Mouse (Mus musculus) heart, postnatal 0 days (tissue): ENCODE data around the gene Washc4. TPM values are rescaled to one million over a fixed set of nuclear protein-coding genes. Genes with fewer than 3 reads are reported as not detected.

Experiments used
- ATAC-seq: fragments of 200-750 bp; cut with Nextera tagmentation; 2 replicates; pipeline ENCODE4 v1.8.0; 2017; ENCODE audit warnings: low read depth, moderate number of reproducible peaks, moderate library complexity; ENCODE audit not compliant: insufficient read depth
- DNase-seq: peaks from one replicate; pipeline ENCODE4 v3.0.0-alpha.2; 2016; ENCODE audit warnings: low spot score
- H3K27ac ChIP-seq: fragments of 300-500 bp; sonication (generic); 2 replicates; pipeline ENCODE4 v1.5.1; 2014; ENCODE audit warnings: low read depth, mild to moderate bottlenecking
- H3K27me3 ChIP-seq: fragments of 300-500 bp; sonication (generic); 2 replicates; pipeline ENCODE4 v1.6.1; 2014; ENCODE audit warnings: low read length, mixed read lengths; ENCODE audit not compliant: control insufficient read depth, insufficient read depth
- H3K36me3 ChIP-seq: fragments of 300-500 bp; sonication (generic); replicated peaks from 2 replicates; pipeline ENCODE4 v1.6.1; 2014; ENCODE audit warnings: low read length, mixed read lengths; ENCODE audit not compliant: control insufficient read depth, insufficient read depth
- H3K4me1 ChIP-seq: fragments of 300-500 bp; sonication (generic); 2 replicates; pipeline ENCODE4 v1.6.1; 2014; ENCODE audit warnings: antibody characterized with exemption; ENCODE audit not compliant: control insufficient read depth, insufficient read depth
- H3K4me2 ChIP-seq: fragments of 300-500 bp; sonication (generic); 2 replicates; pipeline ENCODE4 v1.6.1; 2014; ENCODE audit warnings: low read depth, mild to moderate bottlenecking, low read length, moderate library complexity
- H3K4me3 ChIP-seq: fragments of 300-500 bp; sonication (generic); 2 replicates; pipeline ENCODE4 v1.5.1; 2014; ENCODE audit warnings: low read depth, low read length
- H3K9ac ChIP-seq: fragments of 300-500 bp; sonication (generic); replicated peaks from 2 replicates; pipeline ENCODE4 v1.6.1; 2014; ENCODE audit warnings: low read depth, low read length, mixed read lengths
- H3K9me3 ChIP-seq: fragments of 300-500 bp; sonication (generic); replicated peaks from 2 replicates; pipeline ENCODE4 v1.6.1; 2016; ENCODE audit warnings: low read length; ENCODE audit not compliant: control insufficient read depth
- CTCF ChIP-seq: IDR thresholded peaks from 2 replicates; pipeline ENCODE4 v1.5.1; 2016; ENCODE audit warnings: antibody characterized with exemption, control low read depth, low read depth
- EP300 ChIP-seq: IDR thresholded peaks from 2 replicates; pipeline ENCODE4 v1.6.1; 2016; ENCODE audit warnings: antibody characterized with exemption, low read depth
- WGBS: fragments of 180-500 bp; shearing (Covaris S2); extraction: QIAGEN DNeasy Blood & Tissue Kit; methylation state at CpG from one replicate; pipeline ENCODE4 v1.1.7; 2014; 5-methylcytosine and 5-hydroxymethylcytosine counted together
- polyA plus RNA-seq: library from polyadenylated mRNA; unstranded; fragments of >200 nt; fragmentation: Nextera tagmentation; extraction: Ambion mirVana; gene quantifications from 2 replicates; pipeline ENCODE4 v1.2.1, GENCODE M21; 2015
- total RNA-seq: library from RNA; depleted of rRNA; stranded (reverse); fragments of >200 nt; gene quantifications from 2 replicates; pipeline ENCODE4 v1.2.3, GENCODE M21; 2014; ENCODE audit warnings: low replicate concordance

The Washc4 gene
- total and polyA plus RNA-seq, 2 experiments from 2014 or later: 13.2 to 15.1 TPM

DNA sequence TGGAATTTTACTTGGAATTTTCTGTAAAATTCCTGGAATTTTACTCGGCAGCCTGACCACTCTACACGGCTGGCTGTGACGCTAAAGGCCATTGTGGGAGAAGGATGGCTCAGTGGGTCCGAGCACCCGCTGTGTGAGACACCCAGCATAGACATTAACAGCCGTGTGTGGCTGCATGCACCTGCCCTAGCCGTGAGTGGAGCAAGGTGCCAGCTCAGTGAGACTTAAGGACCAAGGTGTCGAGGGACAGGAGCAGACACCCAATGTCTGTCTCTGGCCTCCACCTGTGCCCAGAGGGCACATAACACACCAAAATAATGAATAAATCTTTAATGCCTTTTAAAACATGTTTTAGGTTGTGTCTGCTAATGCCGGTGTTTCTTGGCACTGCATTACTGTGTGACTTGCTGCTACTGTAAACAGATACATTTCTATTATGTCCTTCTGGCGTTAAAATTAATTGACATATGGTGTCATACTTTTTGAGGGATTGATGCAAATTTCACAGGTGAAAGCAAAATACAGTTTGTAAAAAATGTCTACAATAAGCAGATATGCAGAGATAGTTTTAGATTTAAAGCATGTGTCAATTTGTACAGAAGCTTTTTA is 60.5 kb downstream of the Washc4 start:
- no peak overlapping the region for H3K4me3 ChIP-seq
- 87% methylated on average over 10 of the region's 10 CpGs for WGBS
- H3K36me3 ChIP-seq: peaks cover 81% of the 10 kb centered on the region
- no peak for DNase-seq
- H3K4me2 ChIP-seq: no peak overlapping the region
- H3K27ac ChIP-seq: no peak overlapping the region
- H3K9me3 ChIP-seq: no peaks in the 10 kb centered on the region
- no peak overlapping the region for H3K9ac ChIP-seq
- no peaks in the 10 kb centered on the region for H3K27me3 ChIP-seq
- H3K4me1 ChIP-seq: peaks cover 7% of the 10 kb centered on the region; the same call in 1 of the 2 replicates
- no peak for ATAC-seq
- TF ChIP-seq EP300 (no peak), CTCF (no peak)

DNA sequence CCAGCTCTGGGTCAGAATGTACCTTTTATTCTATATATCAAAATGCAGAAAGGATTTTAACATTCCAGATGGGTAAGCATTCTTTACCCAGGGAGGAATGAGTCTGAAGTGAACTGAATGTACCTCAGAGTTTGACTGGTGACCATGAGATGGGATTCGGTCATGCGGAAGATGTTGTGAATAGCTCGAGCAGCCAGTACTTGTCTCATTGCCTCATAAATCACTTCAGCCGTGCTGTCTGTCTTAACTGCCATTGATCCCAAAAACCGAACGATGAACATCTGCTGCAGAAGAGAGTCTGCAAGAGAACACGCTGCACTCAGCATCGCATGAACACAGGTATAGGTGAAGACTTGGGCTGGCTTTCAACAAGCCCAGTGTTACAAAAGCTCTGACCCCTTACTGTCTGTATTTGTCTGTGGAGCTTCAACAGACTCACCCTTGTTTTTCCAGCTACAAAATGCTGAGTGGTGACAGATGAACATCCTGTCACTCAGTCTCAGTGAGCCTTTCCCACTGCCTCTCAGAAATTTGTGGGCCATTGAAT is 62.2 kb downstream of the Washc4 start:
- Histone ChIP-seq H3K4me1 (no peaks in the 10 kb centered on the region), H3K27me3 (no peaks in the 10 kb centered on the region), H3K9ac (no peak overlapping the region), H3K27ac (no peak overlapping the region), H3K4me2 (no peak overlapping the region), H3K36me3 (peaks cover 81% of the 10 kb centered on the region), H3K4me3 (no peak overlapping the region), H3K9me3 (no peaks in the 10 kb centered on the region)
- TF ChIP-seq CTCF: no peak
- no peak for TF ChIP-seq EP300
- no peak for DNase-seq
- ATAC-seq: no peak
- 86% methylated on average over 8 of the region's 8 CpGs for WGBS

DNA sequence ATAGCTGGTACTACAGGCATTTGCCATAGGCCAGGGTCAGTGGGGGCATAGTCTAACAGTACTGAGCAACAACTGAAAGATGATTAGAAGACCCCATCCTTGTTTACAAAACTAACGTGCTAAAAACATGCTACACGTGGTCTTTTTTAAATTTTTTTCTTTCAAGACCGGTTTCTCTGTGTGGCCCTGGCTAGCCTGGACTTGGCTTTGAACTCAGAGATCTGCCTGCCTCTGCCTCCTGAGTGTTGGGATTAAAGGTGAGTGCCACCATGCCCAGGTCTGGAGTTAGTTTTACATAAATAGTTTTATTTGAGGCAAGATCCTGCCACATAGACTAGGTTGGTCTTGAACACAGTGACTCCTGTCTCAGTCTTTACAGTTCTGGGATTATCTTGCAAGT is 63.6 kb downstream of the Washc4 start:
- Histone ChIP-seq H3K9me3 (no peaks in the 10 kb centered on the region), H3K4me2 (no peak overlapping the region), H3K9ac (no peak overlapping the region), H3K27me3 (no peaks in the 10 kb centered on the region), H3K4me1 (no peaks in the 10 kb centered on the region), H3K36me3 (peaks cover 82% of the 10 kb centered on the region), H3K4me3 (no peak overlapping the region), H3K27ac (no peak overlapping the region)
- TF ChIP-seq CTCF (no peak), EP300 (no peak)
- no peak for ATAC-seq
- 97% methylated on average over 3 of the region's 3 CpGs for WGBS
- no peak for DNase-seq

DNA sequence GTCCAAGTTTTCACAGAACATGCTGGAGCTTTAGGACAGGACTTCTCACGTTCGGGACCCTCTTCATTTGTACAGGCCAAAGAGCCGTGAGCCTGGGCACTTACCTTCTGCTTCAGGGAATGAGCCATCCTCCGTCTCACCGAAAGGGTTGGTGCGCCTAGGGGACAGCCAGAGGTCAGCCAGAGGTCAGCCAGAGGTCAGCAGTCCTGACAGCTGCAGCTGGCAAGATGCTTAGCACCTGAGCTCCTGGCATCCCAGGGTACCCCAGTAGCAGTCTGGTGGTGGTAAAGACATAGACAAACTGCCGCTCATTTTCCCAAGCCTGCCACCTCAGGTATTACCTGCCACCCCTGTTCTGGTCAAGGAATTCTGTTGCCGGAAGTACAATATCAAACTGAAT is 65.0 kb downstream of the Washc4 start:
- DNase-seq (no peak), ATAC-seq (no peak)
- TF ChIP-seq EP300 (no peak), CTCF (no peak)
- Histone ChIP-seq H3K27me3 (no peaks in the 10 kb centered on the region), H3K4me2 (no peak overlapping the region), H3K27ac (no peak overlapping the region), H3K4me1 (no peaks in the 10 kb centered on the region), H3K9ac (no peak overlapping the region), H3K4me3 (no peak overlapping the region), H3K36me3 (peaks cover 88% of the 10 kb centered on the region), H3K9me3 (no peaks in the 10 kb centered on the region)
- 83% methylated on average over 8 of the region's 8 CpGs for WGBS

DNA sequence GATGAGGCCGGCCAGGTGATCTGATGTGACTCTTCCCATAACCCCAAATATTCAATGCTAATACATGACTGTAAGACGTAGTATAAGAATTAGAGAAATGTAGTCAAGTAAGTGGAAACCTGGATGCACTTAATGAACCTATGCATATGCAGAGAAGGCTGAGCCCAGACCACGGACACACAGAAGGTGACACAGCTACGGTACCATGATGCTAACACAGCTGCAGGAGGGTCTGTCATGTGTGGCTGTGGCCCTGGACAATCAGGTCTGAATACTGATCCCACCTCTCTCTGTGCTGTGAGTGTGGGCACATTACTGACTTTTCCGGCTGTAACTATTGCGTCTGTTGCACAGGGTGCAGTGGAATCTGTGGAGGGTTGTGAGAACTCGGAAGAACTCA is 67.0 kb downstream of the Washc4 start:
- ATAC-seq (no peak), DNase-seq (no peak)
- Histone ChIP-seq H3K9me3 (no peaks in the 10 kb centered on the region), H3K27ac (no peak overlapping the region), H3K36me3 (peaks cover 79% of the 10 kb centered on the region), H3K9ac (no peak overlapping the region), H3K4me1 (no peaks in the 10 kb centered on the region), H3K4me2 (no peak overlapping the region), H3K4me3 (no peak overlapping the region), H3K27me3 (no peaks in the 10 kb centered on the region)
- WGBS: 92% methylated on average over 7 of the region's 7 CpGs
- TF ChIP-seq CTCF (no peak), EP300 (no peak)

DNA sequence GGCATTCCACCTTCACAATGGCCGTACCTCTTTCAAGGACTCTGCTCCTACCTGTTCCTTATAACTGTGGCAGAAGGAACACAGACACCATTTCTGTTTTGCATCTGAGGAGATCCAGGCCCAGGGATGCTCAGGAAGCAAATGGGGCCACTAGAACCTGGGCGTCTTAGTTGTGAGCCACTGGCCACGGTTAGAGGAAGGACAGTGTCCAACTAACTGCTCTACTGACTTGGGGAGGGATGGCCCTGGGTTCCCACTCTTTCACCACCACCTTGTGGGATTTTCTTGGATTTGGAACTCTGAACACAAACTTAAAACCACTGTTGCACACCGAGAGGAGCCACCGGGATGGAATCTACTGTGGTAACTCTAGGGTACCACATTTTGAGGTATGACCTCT is 68.3 kb downstream of the Washc4 start:
- Histone ChIP-seq H3K27ac (no peak overlapping the region), H3K27me3 (no peaks in the 10 kb centered on the region), H3K4me2 (no peak overlapping the region), H3K4me1 (no peaks in the 10 kb centered on the region), H3K36me3 (peaks cover 75% of the 10 kb centered on the region), H3K9me3 (no peaks in the 10 kb centered on the region), H3K9ac (no peak overlapping the region), H3K4me3 (no peak overlapping the region)
- TF ChIP-seq EP300 (no peak), CTCF (no peak)
- 94% methylated on average over 5 of the region's 5 CpGs for WGBS
- no peak for ATAC-seq
- no peak for DNase-seq
